Mouse (Mus musculus) E14TG2a.4 (cell line): ENCODE results near the gene Atp6v1fnb.

Source experiments
- CTCF ChIP-seq: conservative IDR thresholded peaks from 2 replicates; pipeline ENCODE4 v1.5.1; 2014; ENCODE audit warnings: low read length
- POU5F1 ChIP-seq: IDR thresholded peaks from 2 replicates; pipeline ENCODE4 v1.6.1; 2014; ENCODE audit warnings: low read length, borderline replicate concordance

GRCm38 (mm10) chr6:29436461-29436934 is 34.7 kb upstream of the Atp6v1fnb start:
- TF ChIP-seq CTCF (no peak), POU5F1 (no peak)
